Comparison of ENCODE assay signal across 7 mouse cellular contexts in genomic region chr16:4725780-4726527, GRCm38 (mm10). TPM values are rescaled to one million over a fixed set of nuclear protein-coding genes. Genes with fewer than 3 reads are reported as not detected.
A peak's percentile ranks its signal among the peaks of the same experiment; 100 is the strongest.
DNase-seq lines count a peak whose midpoint lies in the region; ATAC-seq lines count a peak whose summit lies in the region.

Gene Hmox2, plus strand, starts transcription at chr16:4726361.

- H3K27me3 ChIP-seq in embryonic facial prominence, embryonic 11.5 days (ENCODE audit: control insufficient read depth, insufficient read depth, low read length) = no peaks in the 10 kb centered on the region
- no peaks in the 10 kb centered on the region for H3K27me3 ChIP-seq in limb, embryonic 11.5 days (ENCODE audit: control insufficient read depth, insufficient read depth, low read length)
- H3K27me3 ChIP-seq in midbrain, embryonic 14.5 days (ENCODE audit: control insufficient read depth, insufficient read depth, low read length) = no peaks in the 10 kb centered on the region

- H3K4me1 ChIP-seq in embryonic facial prominence, embryonic 11.5 days (ENCODE audit: control insufficient read depth, insufficient read depth, low read length) = no peaks in the 10 kb centered on the region
- H3K4me1 ChIP-seq in limb, embryonic 11.5 days (ENCODE audit: control insufficient read depth, insufficient read depth, low read length) = peaks cover 4% of the 10 kb centered on the region
- H3K4me1 ChIP-seq in midbrain, embryonic 14.5 days (ENCODE audit: control insufficient read depth, insufficient read depth, low read length) = peaks cover 14% of the 10 kb centered on the region

- H3K9me3 ChIP-seq in embryonic facial prominence, embryonic 11.5 days (replicated peaks; ENCODE audit: control insufficient read depth, low read length) = no peaks in the 10 kb centered on the region
- no peaks in the 10 kb centered on the region for H3K9me3 ChIP-seq in limb, embryonic 11.5 days (ENCODE audit: control insufficient read depth, low read length)
- H3K9me3 ChIP-seq in midbrain, embryonic 14.5 days (ENCODE audit: control insufficient read depth, low read length) = no peaks in the 10 kb centered on the region

- WGBS in embryonic facial prominence, embryonic 11.5 days = 5% methylated on average over 35 of the region's 35 CpGs
- 5% methylated on average over 35 of the region's 35 CpGs for WGBS in limb, embryonic 11.5 days
- 5% methylated on average over 35 of the region's 35 CpGs for WGBS in midbrain, embryonic 14.5 days

- ATAC-seq in embryonic facial prominence, embryonic 11.5 days (replicated peaks; ENCODE audit: insufficient number of reproducible peaks, low FRiP score, low TSS enrichment, low read depth) = peak; percentile 90
- ATAC-seq in limb, embryonic 11.5 days (ENCODE audit: insufficient number of reproducible peaks, low FRiP score, low TSS enrichment, low read depth) = peak; percentile 95
- peak; percentile 92 for ATAC-seq in midbrain, embryonic 14.5 days (ENCODE audit: low FRiP score, low TSS enrichment)

- no peaks in the 10 kb centered on the region for H3K36me3 ChIP-seq in embryonic facial prominence, embryonic 11.5 days (replicated peaks; ENCODE audit: control insufficient read depth, insufficient read depth, low read depth, low read length)
- no peaks in the 10 kb centered on the region for H3K36me3 ChIP-seq in limb, embryonic 11.5 days (ENCODE audit: control insufficient read depth, insufficient read depth, low read length)
- no peaks in the 10 kb centered on the region for H3K36me3 ChIP-seq in midbrain, embryonic 14.5 days (ENCODE audit: control insufficient read depth, insufficient read depth, low read length)

- peak; percentile 96 for DNase-seq in adrenal gland, postnatal 14 days
- peak; percentile 94 for DNase-seq in embryonic facial prominence, embryonic 11.5 days (ENCODE audit: low spot score)
- peak; percentile 100 for DNase-seq in heart, adult 11 months
- peak; percentile 96 for DNase-seq in kidney, adult 18-20 months
- peak; percentile 95 for DNase-seq in limb, embryonic 11.5 days (ENCODE audit: low spot score)
- DNase-seq in midbrain, embryonic 14.5 days = peak; percentile 97
- DNase-seq in spleen, adult 18-20 months = peak; percentile 91 to 98

- peak within 1 kb of the TSS; percentile 84 for H3K4me2 ChIP-seq in embryonic facial prominence, embryonic 11.5 days (ENCODE audit: low read depth, low read length)
- peak within 1 kb of the TSS; percentile 85 for H3K4me2 ChIP-seq in limb, embryonic 11.5 days (ENCODE audit: low read depth, severe bottlenecking)
- H3K4me2 ChIP-seq in midbrain, embryonic 14.5 days (ENCODE audit: low read length) = peak within 1 kb of the TSS; percentile 85

- H3K9ac ChIP-seq in embryonic facial prominence, embryonic 11.5 days (replicated peaks; ENCODE audit: low read length) = peak within 1 kb of the TSS; percentile 82
- H3K9ac ChIP-seq in limb, embryonic 11.5 days (ENCODE audit: low read length) = peak within 1 kb of the TSS; percentile 82
- peak within 1 kb of the TSS; percentile 91 for H3K9ac ChIP-seq in midbrain, embryonic 14.5 days (replicated peaks; ENCODE audit: low read length)

- H3K4me3 ChIP-seq in embryonic facial prominence, embryonic 11.5 days (ENCODE audit: low read depth, low read length) = peak within 1 kb of the TSS; percentile 57
- peak within 1 kb of the TSS; percentile 82 for H3K4me3 ChIP-seq in limb, embryonic 11.5 days (ENCODE audit: low read depth, low read length)
- H3K4me3 ChIP-seq in midbrain, embryonic 14.5 days (replicated peaks; ENCODE audit: low read depth, low read length) = peak within 1 kb of the TSS; percentile 90

- peak within 1 kb of the TSS; percentile 56 for H3K27ac ChIP-seq in embryonic facial prominence, embryonic 11.5 days (replicated peaks; ENCODE audit: low read depth, low read length)
- H3K27ac ChIP-seq in limb, embryonic 11.5 days (replicated peaks; ENCODE audit: low read depth, low read length) = peak within 1 kb of the TSS; percentile 69
- peak within 1 kb of the TSS; percentile 79 for H3K27ac ChIP-seq in midbrain, embryonic 14.5 days (replicated peaks; ENCODE audit: low read depth, low read length)

RNA-seq across cellular contexts. Expression of gene Hmox2, which starts in this region (rescaled TPM):
- total RNA-seq in adrenal gland, postnatal 14 days (2021) = 93.2 and 99.1 TPM in 2 replicates
- 110 and 114 TPM in 2 replicates for polyA plus RNA-seq in embryonic facial prominence, embryonic 11.5 days (2014; fragmentation: Nextera tagmentation; extraction: Ambion mirVana)
- polyA plus RNA-seq in limb, embryonic 11.5 days (2014; fragmentation: Nextera tagmentation; extraction: Ambion mirVana) = 103 and 111 TPM in 2 replicates
- polyA plus RNA-seq in midbrain, embryonic 14.5 days (2014; fragmentation: Nextera tagmentation; extraction: Ambion mirVana) = 91.6 and 96.4 TPM in 2 replicates

Comparison
In these comparisons a context has a peak if more than half of its experiments do, and no peak if none do; other contexts are left out.
1. Peak in every context shown above with its lines: DNase-seq, ATAC-seq, H3K4me3 ChIP-seq and H3K27ac ChIP-seq.